Mouse (Mus musculus) small intestine, adult 2 months (tissue): ENCODE measurements around the gene Ogg1.

Experiments used
- CTCF ChIP-seq: fragments of 200-500 bp; IDR thresholded peaks from 2 replicates; pipeline ENCODE4 v1.5.1; 2012; ENCODE audit warnings: low read depth, mild to moderate bottlenecking, control low read depth, inconsistent platforms, low read length, moderate library complexity, mixed read lengths; ENCODE audit not compliant: insufficient replicate concordance, insufficient read length; ENCODE audit errors: extremely low read depth
- POLR2A ChIP-seq: fragments of 200-500 bp; IDR thresholded peaks from 2 replicates; pipeline ENCODE4 v1.6.1; 2012; ENCODE audit warnings: low read depth, mild to moderate bottlenecking, control low read depth, inconsistent platforms, low read length, moderate library complexity

DNA sequence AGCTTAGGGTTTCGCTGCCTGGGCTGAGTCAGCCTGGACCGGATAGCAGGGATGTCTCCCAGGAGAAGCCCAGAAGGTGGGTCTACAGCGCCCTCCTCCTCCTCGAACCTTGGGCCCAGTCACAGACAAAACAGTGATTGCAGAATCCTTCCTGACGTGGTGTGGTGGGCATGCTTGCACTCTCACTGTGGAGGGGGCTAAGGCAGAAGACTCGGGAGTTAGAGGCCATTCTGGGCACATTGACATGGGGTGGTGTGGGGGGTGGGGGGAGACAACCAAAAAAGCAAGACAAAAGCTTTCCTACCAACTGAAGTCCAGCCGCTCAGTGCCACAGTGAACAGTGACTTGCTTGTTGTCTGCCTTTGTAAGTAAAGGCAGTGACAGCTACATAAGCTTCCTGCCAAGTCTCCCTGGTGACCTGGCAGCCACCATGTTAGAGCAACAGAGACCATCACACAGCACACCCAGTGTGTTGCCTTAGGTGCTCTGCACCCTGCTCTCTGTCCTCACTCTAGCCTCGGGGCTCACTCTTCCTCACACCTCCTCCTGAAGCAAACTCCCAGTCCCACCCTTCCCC is 57.7 kb downstream of the Ogg1 start:
- TF ChIP-seq CTCF: no peak
- TF ChIP-seq POLR2A: no peak
